Mouse (Mus musculus): Measurements from ENCODE around the gene Ccdc14. TPM values are rescaled to one million over a fixed set of nuclear protein-coding genes. Genes with fewer than 3 reads are reported as not detected.

The Ccdc14 gene
- polyA plus RNA-seq, 1 experiment from 2014 or later, result 2.9 TPM

- no peak overlapping the region for H3K27ac ChIP-seq (ENCODE audit: low read depth, low read length)
- H3K4me2 ChIP-seq (ENCODE audit: low read length), result no peak overlapping the region
- no peaks in the 10 kb centered on the region for H3K27me3 ChIP-seq (replicated peaks; ENCODE audit: control insufficient read depth, insufficient read depth, low read length)
- no peaks in the 10 kb centered on the region for H3K9me3 ChIP-seq (ENCODE audit: control insufficient read depth, low read length)
- H3K4me1 ChIP-seq (ENCODE audit: control insufficient read depth, insufficient read depth, low read depth, low read length), result no peaks in the 10 kb centered on the region
- no peak overlapping the region for H3K4me3 ChIP-seq (ENCODE audit: low read length)
- H3K9ac ChIP-seq (ENCODE audit: low read depth, low read length), result no peak overlapping the region
- ATAC-seq, result no peak
- 80% methylated on average over 9 of the region's 9 CpGs for WGBS
- H3K36me3 ChIP-seq (ENCODE audit: control insufficient read depth, insufficient read depth, low read length), result no peaks in the 10 kb centered on the region
Measured at GRCm38 (mm10) chr16:34763959-34764591, 73.7 kb downstream of the Ccdc14 start.

GRCm38 (mm10) chr16:34765666-34766065 lies 75.2 kb downstream of the Ccdc14 start:
- Histone ChIP-seq H3K4me3 (ENCODE audit: low read length) (no peak overlapping the region), H3K36me3 (ENCODE audit: control insufficient read depth, insufficient read depth, low read length) (no peaks in the 10 kb centered on the region), H3K27me3 (replicated peaks; ENCODE audit: control insufficient read depth, insufficient read depth, low read length) (no peaks in the 10 kb centered on the region), H3K27ac (ENCODE audit: low read depth, low read length) (no peak overlapping the region), H3K4me2 (ENCODE audit: low read length) (no peak overlapping the region), H3K9ac (ENCODE audit: low read depth, low read length) (no peak overlapping the region), H3K4me1 (ENCODE audit: control insufficient read depth, insufficient read depth, low read depth, low read length) (no peaks in the 10 kb centered on the region), H3K9me3 (ENCODE audit: control insufficient read depth, low read length) (no peaks in the 10 kb centered on the region)
- WGBS, result 88% methylated on average over 1 of the region's 1 CpGs
- no peak for ATAC-seq

GRCm38 (mm10) chr16:34766193-34766592 lies 75.8 kb downstream of the Ccdc14 start:
- H3K4me1 ChIP-seq (ENCODE audit: control insufficient read depth, insufficient read depth, low read depth, low read length), result no peaks in the 10 kb centered on the region
- no peaks in the 10 kb centered on the region for H3K27me3 ChIP-seq (replicated peaks; ENCODE audit: control insufficient read depth, insufficient read depth, low read length)
- H3K4me3 ChIP-seq (ENCODE audit: low read length), result no peak overlapping the region
- no peaks in the 10 kb centered on the region for H3K9me3 ChIP-seq (ENCODE audit: control insufficient read depth, low read length)
- H3K36me3 ChIP-seq (ENCODE audit: control insufficient read depth, insufficient read depth, low read length), result no peaks in the 10 kb centered on the region
- ATAC-seq, result no peak
- no peak overlapping the region for H3K9ac ChIP-seq (ENCODE audit: low read depth, low read length)
- no peak overlapping the region for H3K27ac ChIP-seq (ENCODE audit: low read depth, low read length)
- 88% methylated on average over 1 of the region's 1 CpGs for WGBS
- no peak overlapping the region for H3K4me2 ChIP-seq (ENCODE audit: low read length)

DNA sequence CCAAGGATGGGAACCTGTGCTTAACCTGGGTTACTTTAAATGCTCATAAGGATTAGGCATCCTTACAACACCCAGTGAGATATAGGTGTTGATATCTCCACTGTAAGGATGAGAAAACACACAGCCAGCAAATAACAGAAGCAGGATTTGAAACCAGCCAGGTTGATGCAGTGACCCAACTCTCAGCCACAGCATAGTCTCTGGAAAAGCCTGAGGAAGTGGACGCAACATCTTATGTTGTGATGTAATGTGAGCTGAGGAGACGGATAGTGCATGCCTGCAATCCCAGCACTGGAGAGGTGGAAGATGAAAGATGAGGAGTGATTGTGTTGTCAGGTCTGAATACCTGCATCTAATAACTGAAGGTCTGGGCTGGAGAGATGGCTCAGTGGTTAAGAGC lies 77.0 kb downstream of the Ccdc14 start:
- no peak overlapping the region for H3K9ac ChIP-seq (ENCODE audit: low read depth, low read length)
- ATAC-seq, result no peak
- H3K4me2 ChIP-seq (ENCODE audit: low read length), result no peak overlapping the region
- H3K4me3 ChIP-seq (ENCODE audit: low read length), result no peak overlapping the region
- no peaks in the 10 kb centered on the region for H3K27me3 ChIP-seq (replicated peaks; ENCODE audit: control insufficient read depth, insufficient read depth, low read length)
- WGBS, result 87% methylated on average over 2 of the region's 2 CpGs
- no peak overlapping the region for H3K27ac ChIP-seq (ENCODE audit: low read depth, low read length)
- peaks cover 1% of the 10 kb centered on the region for H3K4me1 ChIP-seq (ENCODE audit: control insufficient read depth, insufficient read depth, low read depth, low read length)
- no peaks in the 10 kb centered on the region for H3K36me3 ChIP-seq (ENCODE audit: control insufficient read depth, insufficient read depth, low read length)
- H3K9me3 ChIP-seq (ENCODE audit: control insufficient read depth, low read length), result no peaks in the 10 kb centered on the region

DNA sequence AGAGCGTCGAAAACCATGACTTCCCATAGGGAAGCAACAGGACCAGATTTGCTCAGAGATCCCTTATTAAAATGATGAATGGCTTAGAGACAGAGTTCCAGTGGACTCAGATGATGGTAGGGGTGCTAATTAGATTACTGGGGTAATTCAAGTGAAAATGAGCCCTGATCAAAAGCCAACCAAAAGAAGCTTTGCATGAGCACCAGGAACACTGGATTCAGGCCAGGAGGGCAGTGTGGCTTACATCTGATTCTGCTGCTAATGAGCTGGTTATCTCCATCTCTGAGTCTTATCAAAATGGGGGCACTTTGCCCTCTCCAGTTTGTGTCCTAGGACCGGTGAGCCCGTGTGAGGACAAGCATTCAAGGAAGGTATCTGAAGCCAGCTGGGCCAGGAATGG lies 78.0 kb downstream of the Ccdc14 start:
- Histone ChIP-seq H3K36me3 (ENCODE audit: control insufficient read depth, insufficient read depth, low read length) (no peaks in the 10 kb centered on the region), H3K9ac (ENCODE audit: low read depth, low read length) (no peak overlapping the region), H3K4me2 (ENCODE audit: low read length) (no peak overlapping the region), H3K4me1 (ENCODE audit: control insufficient read depth, insufficient read depth, low read depth, low read length) (peaks cover 8% of the 10 kb centered on the region), H3K4me3 (ENCODE audit: low read length) (no peak overlapping the region), H3K27ac (ENCODE audit: low read depth, low read length) (no peak overlapping the region), H3K9me3 (ENCODE audit: control insufficient read depth, low read length) (no peaks in the 10 kb centered on the region), H3K27me3 (replicated peaks; ENCODE audit: control insufficient read depth, insufficient read depth, low read length) (no peaks in the 10 kb centered on the region)
- ATAC-seq, result no peak
- 67% methylated on average over 4 of the region's 4 CpGs for WGBS

DNA sequence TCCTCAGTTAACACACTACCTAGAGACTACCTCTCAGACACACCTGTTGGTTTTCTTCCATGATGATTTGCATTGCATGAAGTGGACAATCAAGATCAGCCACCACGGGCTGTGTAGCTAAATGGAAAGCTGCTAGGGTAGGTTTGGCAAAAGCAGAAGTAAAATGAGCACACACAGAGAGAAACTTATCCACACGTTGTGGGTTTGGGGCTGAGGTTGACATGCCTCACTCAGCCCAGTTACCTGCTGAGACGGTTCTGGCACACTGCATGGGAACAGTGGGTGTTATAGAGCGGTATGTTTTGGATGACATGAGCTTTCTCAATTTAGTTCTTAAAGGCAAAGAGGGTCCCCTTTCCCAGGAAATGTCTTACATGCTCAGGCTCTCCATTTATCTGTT lies 79.7 kb downstream of the Ccdc14 start:
- ATAC-seq, result no peak
- H3K4me3 ChIP-seq (ENCODE audit: low read length), result no peak overlapping the region
- 93% methylated on average over 4 of the region's 4 CpGs for WGBS
- H3K27ac ChIP-seq (ENCODE audit: low read depth, low read length), result no peak overlapping the region
- no peak overlapping the region for H3K9ac ChIP-seq (ENCODE audit: low read depth, low read length)
- H3K4me2 ChIP-seq (ENCODE audit: low read length), result no peak overlapping the region
- H3K27me3 ChIP-seq (replicated peaks; ENCODE audit: control insufficient read depth, insufficient read depth, low read length), result no peaks in the 10 kb centered on the region
- no peaks in the 10 kb centered on the region for H3K9me3 ChIP-seq (ENCODE audit: control insufficient read depth, low read length)
- H3K36me3 ChIP-seq (ENCODE audit: control insufficient read depth, insufficient read depth, low read length), result no peaks in the 10 kb centered on the region
- peaks cover 8% of the 10 kb centered on the region for H3K4me1 ChIP-seq (ENCODE audit: control insufficient read depth, insufficient read depth, low read depth, low read length)

GRCm38 (mm10) chr16:34772445-34773032 lies 82.1 kb downstream of the Ccdc14 start:
- no peak overlapping the region for H3K4me3 ChIP-seq (ENCODE audit: low read length)
- 6% methylated on average over 4 of the region's 4 CpGs for WGBS
- 0 out of 2 replicates have a peak, but pooled peaks cover 3% of the 10 kb centered on the region for H3K9me3 ChIP-seq (ENCODE audit: control insufficient read depth, low read length)
- H3K4me1 ChIP-seq (ENCODE audit: control insufficient read depth, insufficient read depth, low read depth, low read length), result peaks cover 8% of the 10 kb centered on the region
- H3K9ac ChIP-seq (ENCODE audit: low read depth, low read length), result no peak overlapping the region
- H3K36me3 ChIP-seq (ENCODE audit: control insufficient read depth, insufficient read depth, low read length), result no peaks in the 10 kb centered on the region
- ATAC-seq, result peak; percentile 76
- H3K27ac ChIP-seq (ENCODE audit: low read depth, low read length), result 0 out of 2 replicates have a peak overlapping the region, but pooled peaks have one; percentile 4
- H3K27me3 ChIP-seq (replicated peaks; ENCODE audit: control insufficient read depth, insufficient read depth, low read length), result no peaks in the 10 kb centered on the region
- H3K4me2 ChIP-seq (ENCODE audit: low read length), result no peak overlapping the region

Other genes with a start within 250 kb of the Ccdc14 start
- 20.9 and 23.3 TPM in 2 replicates for gene Kalrn, start 117.1 kb upstream of the Ccdc14 start, polyA plus RNA-seq (2015; fragmentation: Nextera tagmentation; extraction: Ambion mirVana)
- gene Ropn1, start 40.7 kb upstream of the Ccdc14 start, polyA plus RNA-seq (2015; fragmentation: Nextera tagmentation; extraction: Ambion mirVana), result 0.30 TPM in 1 of 2 replicates, not detected in the other
- 4.6 and 6.2 TPM in 2 replicates for gene Mylk, start 54.6 kb downstream of the Ccdc14 start, polyA plus RNA-seq (2015; fragmentation: Nextera tagmentation; extraction: Ambion mirVana)